Mouse (Mus musculus) kidney, adult 18-20 months (tissue): Measurements from ENCODE around the gene Zfp346.

ENCODE experiments used
- DNase-seq: peaks from one replicate; pipeline ENCODE4 v3.0.0; 2021

Gene Zfp346

GRCm38 (mm10) chr13:55153951-55154350, 48.8 kb downstream of the Zfp346 start:
- no peak for DNase-seq

- no peak for DNase-seq
Observed at GRCm38 (mm10) chr13:55162365-55162764, 57.3 kb downstream of the Zfp346 start.

- no peak for DNase-seq
Observed at GRCm38 (mm10) chr13:55163553-55163952, 58.4 kb downstream of the Zfp346 start.

GRCm38 (mm10) chr13:55165831-55166339, 60.8 kb downstream of the Zfp346 start:
- no peak for DNase-seq

GRCm38 (mm10) chr13:55166806-55167725, 62.0 kb downstream of the Zfp346 start:
- DNase-seq: no peak

- DNase-seq: peak; percentile 57
Observed at GRCm38 (mm10) chr13:55167798-55168197, 62.7 kb downstream of the Zfp346 start.

GRCm38 (mm10) chr13:55168255-55168654, 63.1 kb downstream of the Zfp346 start:
- peak; percentile 57 for DNase-seq

GRCm38 (mm10) chr13:55168958-55169369, 63.9 kb downstream of the Zfp346 start:
- peak; percentile 60 for DNase-seq

- DNase-seq: peak; percentile 62
Observed at GRCm38 (mm10) chr13:55171517-55172335, 66.6 kb downstream of the Zfp346 start.

GRCm38 (mm10) chr13:55172336-55172770, 67.2 kb downstream of the Zfp346 start:
- DNase-seq: no peak

- DNase-seq: no peak
Observed at GRCm38 (mm10) chr13:55174347-55174746, 69.2 kb downstream of the Zfp346 start.

GRCm38 (mm10) chr13:55176265-55176664, 71.2 kb downstream of the Zfp346 start:
- DNase-seq: no peak

- no peak for DNase-seq
Observed at GRCm38 (mm10) chr13:55177903-55178496, 72.9 kb downstream of the Zfp346 start.

GRCm38 (mm10) chr13:55178556-55178955, 73.4 kb downstream of the Zfp346 start:
- peak; percentile 85 for DNase-seq

- DNase-seq: no peak
Observed at GRCm38 (mm10) chr13:55179591-55179990, 74.5 kb downstream of the Zfp346 start.

- no peak for DNase-seq
Observed at GRCm38 (mm10) chr13:55181786-55182172, 76.7 kb downstream of the Zfp346 start.

- peak; percentile 87 for DNase-seq
Observed at GRCm38 (mm10) chr13:55182173-55182894, 77.2 kb downstream of the Zfp346 start.

GRCm38 (mm10) chr13:55183382-55183781, 78.3 kb downstream of the Zfp346 start:
- DNase-seq: no peak
